8 mouse cellular contexts compared by ENCODE assay signal in genomic region chr17:80060151-80060550, GRCm38 (mm10). TPM values are rescaled to one million over a fixed set of nuclear protein-coding genes. Genes with fewer than 3 reads are reported as not detected.
DNase-seq lines count a peak whose midpoint lies in the region; ATAC-seq and TF ChIP-seq lines count a peak whose summit lies in the region.

No protein-coding gene starts in this region.

- H3K4me1 ChIP-seq in heart, embryonic 13.5 days, result peaks cover 48% of the 10 kb centered on the region
- H3K4me1 ChIP-seq in embryonic fibroblast, embryonic 13.5 days (ENCODE audit: control insufficient read depth, insufficient read depth, low read length), result peaks cover 2% of the 10 kb centered on the region; the same call in 1 of the 2 replicates
- H3K4me1 ChIP-seq in kidney, embryonic 15.5 days, result peaks cover 25% of the 10 kb centered on the region; the same call in 1 of the 2 replicates
- H3K4me1 ChIP-seq in midbrain, postnatal 0 days (ENCODE audit: insufficient read depth, low read length), result 0 out of 2 replicates have a peak, but pooled peaks cover 3% of the 10 kb centered on the region

- TF ChIP-seq CTCF in embryonic fibroblast, embryonic 13.5 days (IDR thresholded peaks at IDR 0.05; ENCODE audit: borderline replicate concordance, insufficient read depth, low read length), result no peak
- no peak for TF ChIP-seq CTCF in midbrain, postnatal 0 days (IDR thresholded peaks at IDR 0.05)

- no peak for TF ChIP-seq POLR2A in embryonic fibroblast, embryonic 13.5 days (IDR thresholded peaks at IDR 0.05; ENCODE audit: low read depth, low read length)

- no peaks in the 10 kb centered on the region for H3K9me3 ChIP-seq in heart, embryonic 13.5 days
- no peaks in the 10 kb centered on the region for H3K9me3 ChIP-seq in kidney, embryonic 15.5 days (replicated peaks)
- no peaks in the 10 kb centered on the region for H3K9me3 ChIP-seq in midbrain, postnatal 0 days (ENCODE audit: low read length)

- no peaks in the 10 kb centered on the region for H3K27me3 ChIP-seq in heart, embryonic 13.5 days (replicated peaks)
- no peaks in the 10 kb centered on the region for H3K27me3 ChIP-seq in kidney, embryonic 15.5 days
- H3K27me3 ChIP-seq in midbrain, postnatal 0 days (ENCODE audit: insufficient read depth, low read length), result no peaks in the 10 kb centered on the region

- H3K4me3 ChIP-seq in heart, embryonic 13.5 days, result peak overlapping the region; percentile 98
- H3K4me3 ChIP-seq in embryonic fibroblast, embryonic 13.5 days (ENCODE audit: insufficient read depth, low read length), result peak overlapping the region; percentile 99
- peak overlapping the region; percentile 90 for H3K4me3 ChIP-seq in kidney, embryonic 15.5 days (replicated peaks)
- H3K4me3 ChIP-seq in midbrain, postnatal 0 days (ENCODE audit: low read depth, low read length), result peak overlapping the region; percentile 99

- peak overlapping the region; percentile 100 for H3K27ac ChIP-seq in heart, embryonic 13.5 days (replicated peaks)
- no peak overlapping the region for H3K27ac ChIP-seq in embryonic fibroblast, embryonic 13.5 days (ENCODE audit: insufficient read depth, low read length)
- H3K27ac ChIP-seq in kidney, embryonic 15.5 days, result no peak overlapping the region
- H3K27ac ChIP-seq in midbrain, postnatal 0 days (ENCODE audit: low read depth, low read length), result no peak overlapping the region

- H3K36me3 ChIP-seq in heart, embryonic 13.5 days, result peaks cover 9% of the 10 kb centered on the region; the same call in 1 of the 2 replicates
- H3K36me3 ChIP-seq in kidney, embryonic 15.5 days, result peaks cover 4% of the 10 kb centered on the region; the same call in 1 of the 2 replicates
- H3K36me3 ChIP-seq in midbrain, postnatal 0 days (ENCODE audit: insufficient read depth, low read length), result no peaks in the 10 kb centered on the region

- DNase-seq in heart, adult 8-10 months (ENCODE audit: low spot score), result no peak
- DNase-seq in midbrain, postnatal 0 days (ENCODE audit: low spot score), result no peak
- DNase-seq in left cerebral cortex, postnatal 4 days, result no peak
- DNase-seq in cerebellum, adult 9-11 months, result no peak
- DNase-seq in cerebellum, postnatal 4 days (ENCODE audit: low spot score in 2 of 2), result no peak

- peak overlapping the region; percentile 91 for H3K4me2 ChIP-seq in heart, embryonic 13.5 days
- H3K4me2 ChIP-seq in kidney, embryonic 15.5 days, result peak overlapping the region; percentile 59
- H3K4me2 ChIP-seq in midbrain, postnatal 0 days (ENCODE audit: low read depth, low read length, poor library complexity, severe bottlenecking), result peak overlapping the region; percentile 79

- intact Hi-C loops in left cerebral cortex, postnatal 4 days (cut with DNase I), result loop anchor here (5.0 to 10.0 kb wide), 2 partner anchors 65 to 107 kb away; partner anchors contain the start of gene Galm

- ATAC-seq in heart, embryonic 13.5 days (ENCODE audit: extremely low read depth, insufficient number of reproducible peaks, low FRiP score, low TSS enrichment), result no peak
- ATAC-seq in kidney, embryonic 15.5 days (replicated peaks; ENCODE audit: low FRiP score), result no peak
- ATAC-seq in midbrain, postnatal 0 days (ENCODE audit: low FRiP score), result no peak

- WGBS in heart, embryonic 13.5 days, result 17% methylated on average over 5 of the region's 5 CpGs
- WGBS in kidney, embryonic 15.5 days, result 12% methylated on average over 5 of the region's 5 CpGs
- 12% methylated on average over 5 of the region's 5 CpGs for WGBS in midbrain, postnatal 0 days

- H3K9ac ChIP-seq in heart, embryonic 13.5 days, result peak overlapping the region; percentile 100
- H3K9ac ChIP-seq in kidney, embryonic 15.5 days, result peak overlapping the region; percentile 99; the same call in 1 of the 2 replicates
- H3K9ac ChIP-seq in midbrain, postnatal 0 days (replicated peaks; ENCODE audit: low read length, poor library complexity, severe bottlenecking), result peak overlapping the region; percentile 20; the same call in 1 of the 2 replicates

RNA-seq across cellular contexts. Expression of gene Hnrnpll, which starts 2.0 kb away (rescaled TPM):
- polyA plus RNA-seq in heart, embryonic 13.5 days (2015; fragmentation: Nextera tagmentation; extraction: Ambion mirVana), result 39.9 and 40.3 TPM in 2 replicates
- total RNA-seq in heart, adult 8-10 months (2022), result 10 to 100 TPM; 18.3 to 22.9 (median 22.5) TPM
- 56.4 and 62.8 TPM in 2 replicates for polyA plus RNA-seq in embryonic fibroblast, embryonic 13.5 days (2011; ENCODE audit: insufficient read length, low read depth, missing spikeins)
- polyA plus RNA-seq in kidney, embryonic 15.5 days (2015; fragmentation: Nextera tagmentation; extraction: Ambion mirVana), result 65.5 and 67.1 TPM in 2 replicates
- total RNA-seq in midbrain, postnatal 0 days (2014; rRNA removed), result 56.1 and 64.5 TPM in 2 replicates
- 36.3 and 38.5 TPM in 2 replicates for polyA plus RNA-seq in midbrain, postnatal 0 days (2015; fragmentation: Nextera tagmentation; extraction: Ambion mirVana)
- total RNA-seq in left cerebral cortex, postnatal 4 days (2021), result 10 to 100 TPM; 86.5 to 92.9 TPM

Comparison
In these comparisons a context has a peak if more than half of its experiments do, and no peak if none do; other contexts are left out.
1. H3K9ac ChIP-seq: peak in every context shown above with its lines; median percentile 100 in heart, embryonic 13.5 days; 99 in kidney, embryonic 15.5 days; 20 in midbrain, postnatal 0 days.